Mouse (Mus musculus): ENCODE data around the gene Gpr15.

Gene Gpr15

GRCm38 (mm10) chr16:58702329-58702932 lies 16.4 kb downstream of the Gpr15 start:
- DNase-seq (ENCODE audit: low read depth) = no peak

GRCm38 (mm10) chr16:58701779-58702178 lies 17.1 kb downstream of the Gpr15 start:
- no peak for DNase-seq (ENCODE audit: low read depth)

DNA sequence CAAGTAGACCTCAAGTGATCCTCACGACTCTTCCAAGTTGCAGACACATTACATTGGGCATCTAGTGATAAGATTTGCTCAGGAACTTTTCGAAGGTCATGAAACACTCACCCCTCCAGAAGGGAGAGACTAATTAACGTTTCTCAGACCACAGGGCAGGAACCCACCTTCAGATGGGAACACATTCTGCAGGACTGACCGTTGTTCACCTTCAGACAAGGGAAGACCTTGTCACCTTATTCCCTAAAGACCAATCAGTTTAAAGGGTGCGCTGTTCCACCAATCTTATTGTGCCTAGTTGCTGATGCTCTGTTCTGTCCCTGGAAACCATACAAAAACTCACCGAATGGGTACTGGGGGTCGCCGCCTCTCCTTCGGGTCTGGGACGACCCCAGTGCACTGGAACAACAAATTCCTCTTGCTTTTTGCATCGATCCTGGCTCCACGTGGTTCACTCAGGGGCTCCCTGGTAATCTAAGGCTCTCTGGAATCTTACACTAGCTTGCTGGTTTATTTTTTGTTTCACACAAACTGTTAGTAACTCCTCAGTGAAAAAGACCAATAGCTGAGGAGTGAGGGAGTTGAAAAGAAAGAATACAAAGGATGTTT lies 17.9 kb downstream of the Gpr15 start:
- DNase-seq (ENCODE audit: low read depth) = no peak

DNA sequence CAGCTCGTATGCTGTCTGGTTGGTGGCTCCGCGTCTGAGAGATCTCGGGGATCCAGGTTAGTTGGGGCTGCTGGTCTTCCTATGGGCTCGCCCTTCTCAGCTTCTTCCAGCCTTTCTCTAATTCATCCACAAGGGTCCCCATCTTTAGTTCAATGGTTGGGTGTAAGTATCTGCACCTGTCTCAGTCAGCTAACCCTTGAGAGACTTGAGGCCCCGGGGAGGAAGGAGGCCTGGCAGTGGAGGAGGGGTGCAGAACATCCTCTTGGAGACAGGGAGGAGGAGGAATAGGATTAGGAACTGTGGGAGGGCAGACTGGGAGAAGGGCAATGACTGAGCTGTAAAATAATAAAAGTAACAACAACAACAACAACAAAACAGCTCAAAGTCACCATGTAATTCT lies 18.7 kb downstream of the Gpr15 start:
- no peak for DNase-seq (ENCODE audit: low read depth)

DNA sequence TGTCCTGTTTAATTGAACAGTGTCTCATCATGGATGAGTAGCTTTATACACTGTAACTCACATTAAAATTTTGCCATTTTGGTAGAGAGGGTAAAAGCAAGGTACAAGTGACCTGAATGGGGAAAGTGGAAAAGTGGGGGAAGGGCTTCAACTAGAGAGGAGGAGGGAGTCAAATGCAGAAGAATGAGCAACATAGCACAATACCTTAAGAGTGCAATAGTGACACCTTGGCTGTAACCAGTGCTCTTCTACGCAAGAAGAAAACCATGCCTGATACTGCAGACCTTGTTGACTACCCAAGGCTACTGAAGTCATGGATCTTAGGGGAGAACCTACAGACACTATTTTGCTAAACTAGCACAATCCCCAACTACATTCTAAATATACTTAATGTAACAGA lies 21.6 kb downstream of the Gpr15 start:
- no peak for DNase-seq (ENCODE audit: low read depth)

DNA sequence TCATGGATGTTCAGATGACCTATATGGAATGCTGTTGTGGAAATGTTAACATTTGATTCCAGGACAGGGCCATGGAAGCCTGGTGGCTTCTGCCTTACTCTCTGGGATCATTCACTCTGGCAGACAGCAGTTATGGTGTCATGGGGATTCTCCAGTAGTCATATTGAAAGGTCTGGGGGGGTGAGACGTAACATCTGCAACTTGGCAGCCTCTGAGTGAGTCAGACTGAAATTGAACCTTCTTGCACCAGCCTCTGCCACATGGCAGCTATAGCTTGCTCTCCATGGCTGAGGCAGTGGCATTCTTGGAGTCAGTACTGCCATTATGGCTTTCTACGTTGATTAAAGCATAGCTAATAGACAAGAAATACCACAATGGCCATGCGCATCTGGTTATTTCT lies 22.1 kb downstream of the Gpr15 start:
- no peak for DNase-seq (ENCODE audit: low read depth)

DNA sequence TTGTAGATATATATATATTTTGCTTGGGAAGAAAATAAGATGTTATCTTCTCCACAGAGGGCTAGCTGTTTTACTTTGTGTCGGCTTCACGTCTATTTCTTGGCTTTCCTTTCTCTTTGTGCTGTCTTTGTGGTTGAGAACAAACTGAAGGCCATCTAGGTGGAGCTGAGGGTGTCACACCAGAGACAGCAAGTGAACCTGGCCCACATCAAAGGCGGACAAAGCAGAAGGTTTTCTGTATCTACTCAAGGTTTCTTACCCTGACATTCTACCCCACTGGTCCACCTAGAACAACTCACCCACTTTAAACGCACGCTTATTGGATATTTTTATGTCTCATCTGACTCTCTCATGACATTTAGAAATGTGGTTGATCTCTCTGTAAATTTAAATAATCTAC lies 24.8 kb downstream of the Gpr15 start:
- DNase-seq (ENCODE audit: low read depth) = no peak

- DNase-seq (ENCODE audit: low read depth) = no peak
These were observed 28.5 kb downstream of the Gpr15 start for GRCm38 (mm10) chr16:58690322-58690732.

DNA sequence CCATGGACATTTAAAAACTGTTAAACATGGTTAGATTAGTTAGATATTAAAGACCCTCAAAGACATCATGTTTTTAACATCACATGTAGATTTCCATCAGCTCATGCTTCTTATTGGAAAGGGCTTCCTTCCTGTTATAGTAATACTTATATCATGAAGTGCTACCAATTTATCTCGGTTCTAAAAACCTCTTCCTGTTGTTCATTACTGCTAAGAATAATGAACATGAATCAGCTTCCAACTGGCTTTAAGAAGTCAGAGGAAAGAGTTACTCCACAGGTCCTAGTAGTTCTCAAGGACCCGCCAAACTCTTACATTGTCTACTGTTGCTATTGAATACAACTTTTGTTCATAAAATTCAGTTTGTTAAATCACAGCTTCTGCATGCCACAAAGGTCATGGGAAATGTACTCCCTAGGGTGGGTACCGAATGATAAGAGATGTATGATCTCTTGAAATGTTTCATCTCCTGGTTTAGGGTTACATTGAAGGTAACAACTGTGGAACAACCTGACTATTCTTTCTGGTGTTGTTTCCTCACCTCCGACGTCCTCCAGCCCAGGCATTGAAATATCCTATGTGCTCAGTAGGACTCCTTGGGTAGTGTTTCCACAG lies 29.2 kb downstream of the Gpr15 start:
- no peak for DNase-seq (ENCODE audit: low read depth)

- DNase-seq (ENCODE audit: low read depth) = no peak
These were observed 30.3 kb downstream of the Gpr15 start for GRCm38 (mm10) chr16:58688534-58688933.

- DNase-seq (ENCODE audit: low read depth) = no peak
These were observed 33.0 kb downstream of the Gpr15 start for GRCm38 (mm10) chr16:58685548-58686537.

- no peak for DNase-seq (ENCODE audit: low read depth)
These were observed 34.3 kb downstream of the Gpr15 start for GRCm38 (mm10) chr16:58684537-58684936.

- no peak for DNase-seq (ENCODE audit: low read depth)
These were observed 35.0 kb downstream of the Gpr15 start for GRCm38 (mm10) chr16:58683911-58684310.

DNA sequence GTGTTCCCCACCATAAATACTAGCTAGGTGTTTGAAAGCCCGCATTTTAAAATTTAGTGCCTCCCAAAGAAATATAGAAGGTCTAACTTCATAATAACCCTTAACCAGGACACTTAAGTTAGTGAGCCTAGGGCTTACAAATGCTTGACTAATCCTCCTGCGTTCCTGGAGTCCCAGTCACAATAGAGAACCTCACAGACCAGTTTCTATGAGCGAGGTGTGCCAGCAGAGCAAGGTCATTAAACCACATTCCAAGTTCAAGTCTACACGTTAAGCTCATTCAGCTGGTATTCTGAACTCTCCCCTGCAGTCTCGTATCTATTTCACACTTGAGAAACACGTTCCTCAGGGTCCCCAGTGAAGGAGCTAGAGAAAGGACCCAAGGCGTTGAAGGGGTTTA lies 36.0 kb downstream of the Gpr15 start:
- no peak for DNase-seq (ENCODE audit: low read depth)

DNA sequence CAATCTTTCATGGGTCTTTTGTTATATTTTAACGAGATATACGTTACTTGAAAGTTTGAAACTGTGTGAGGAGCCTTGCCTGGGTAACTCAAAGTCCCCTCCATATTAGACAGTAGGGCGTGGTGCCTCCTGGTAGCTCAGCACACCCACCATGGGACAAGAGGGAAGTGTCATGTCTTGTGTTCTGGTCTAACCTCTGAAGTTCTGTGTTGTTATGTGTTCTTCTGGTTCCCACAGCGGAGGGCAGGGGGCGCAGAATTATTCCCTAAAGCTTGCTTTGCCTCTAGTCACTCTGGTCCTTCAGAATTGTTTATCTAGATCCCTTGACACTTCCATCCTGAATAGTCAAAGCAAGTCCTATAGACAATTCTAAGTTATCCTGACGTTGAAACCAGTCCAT lies 36.8 kb downstream of the Gpr15 start:
- DNase-seq (ENCODE audit: low read depth) = no peak

DNA sequence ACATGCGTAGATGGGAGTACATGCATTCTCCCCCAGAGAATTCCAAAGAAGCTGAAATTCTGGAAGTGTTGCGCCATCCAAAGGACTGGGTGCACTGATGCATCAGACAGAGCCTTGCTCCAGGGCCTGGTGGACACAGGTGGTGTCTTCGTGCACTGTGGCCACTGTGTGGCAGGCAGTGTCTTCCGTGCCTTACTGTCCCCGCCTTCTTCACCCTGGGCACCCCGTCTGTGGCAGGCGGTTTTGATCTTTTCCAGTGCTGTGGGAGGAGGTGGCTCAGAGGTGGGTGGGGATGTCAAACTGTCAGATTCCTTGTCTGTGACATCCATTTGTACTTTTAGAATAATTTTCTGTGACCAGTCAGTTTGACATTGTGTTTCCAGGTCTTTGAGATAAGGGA lies 40.2 kb downstream of the Gpr15 start:
- DNase-seq (ENCODE audit: low read depth) = no peak

GRCm38 (mm10) chr16:58677491-58677890 lies 41.4 kb downstream of the Gpr15 start:
- DNase-seq (ENCODE audit: low read depth) = no peak

- DNase-seq (ENCODE audit: low read depth) = no peak
These were observed 42.2 kb downstream of the Gpr15 start for GRCm38 (mm10) chr16:58676633-58677032.

DNA sequence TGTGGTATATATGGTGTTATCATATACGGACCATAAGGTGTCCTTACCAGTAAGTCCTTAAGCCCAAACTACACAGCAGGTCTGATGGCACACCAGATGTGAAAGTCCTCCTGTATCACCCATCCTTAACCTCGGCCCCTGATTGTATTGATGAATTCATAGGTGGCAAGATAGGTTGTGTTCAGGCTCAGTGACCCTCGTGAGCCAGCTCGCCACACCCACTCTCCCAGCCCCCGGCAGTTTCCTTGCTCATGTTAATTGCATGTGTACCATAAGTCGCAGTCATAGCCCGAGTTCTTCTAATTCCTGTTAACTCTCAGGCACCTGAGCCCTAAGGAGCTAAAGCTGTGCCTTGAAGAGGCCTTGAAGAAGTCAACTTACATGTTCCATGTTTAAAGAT lies 42.7 kb downstream of the Gpr15 start:
- no peak for DNase-seq (ENCODE audit: low read depth)

- DNase-seq (ENCODE audit: low read depth) = no peak
These were observed 43.6 kb downstream of the Gpr15 start for GRCm38 (mm10) chr16:58675256-58675655.

DNA sequence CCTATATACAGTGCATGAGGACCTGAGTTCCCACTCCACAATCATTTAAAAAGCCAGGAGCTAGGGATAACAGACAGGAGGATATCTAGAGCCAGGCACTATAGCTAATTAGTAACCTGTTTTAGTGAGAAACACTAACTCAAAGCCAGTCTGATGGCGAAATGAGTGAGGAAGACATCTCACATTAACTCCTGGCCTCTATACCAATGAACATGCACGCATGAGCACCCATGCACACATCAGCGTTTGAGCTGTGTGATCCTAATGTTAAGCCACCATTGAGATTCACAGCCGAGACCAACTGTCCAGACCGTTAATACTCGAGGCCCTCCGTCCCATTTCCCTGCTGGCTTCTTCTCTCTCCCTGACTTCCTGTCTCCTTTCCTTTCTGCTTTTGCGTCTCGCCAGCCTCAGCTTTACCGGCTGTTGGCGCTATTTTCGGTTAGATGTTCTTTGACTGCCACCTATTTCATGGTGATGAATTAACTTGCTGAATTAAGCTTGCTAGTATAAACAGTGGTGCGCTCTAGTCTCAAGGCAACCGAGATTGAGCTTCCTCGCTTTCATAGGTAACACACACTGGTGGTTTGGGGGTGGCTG lies 45.0 kb downstream of the Gpr15 start:
- DNase-seq (ENCODE audit: low read depth) = no peak

- no peak for DNase-seq (ENCODE audit: low read depth)
These were observed 46.5 kb downstream of the Gpr15 start for GRCm38 (mm10) chr16:58672396-58672795.
